In genomic region chr7:62345411-62345810, GRCm38 (mm10) we compare ENCODE assay signal across 10 mouse cellular contexts. TPM values are rescaled to one million over a fixed set of nuclear protein-coding genes. Genes with fewer than 3 reads are reported as not detected.
"Had no signal": no experiment of that assay in that cellular context is flagged by ENCODE, and none has a peak within 500 bp of the region (broad histone marks: within the 10 kb centered on the region; RNA-seq: fewer than 3 reads in every experiment).

No protein-coding gene starts in this region.

- DNase-seq: kidney, adult 11 months; kidney, adult 9 months; kidney, postnatal 10 days; kidney, postnatal 4 days; left cerebral cortex, postnatal 4 days; lung, postnatal 14 days; retina, postnatal 1 day; thymus, adult 18-20 months; thymus, postnatal 14 days had no signal

RNA-seq across cellular contexts. Expression of gene Magel2, which starts 31.4 kb away (rescaled TPM):
- total RNA-seq: megakaryocyte-erythroid progenitor cell, adult 5-6 weeks had no signal
